Mouse (Mus musculus) mouse trophoblast stem cell (cell line): ENCODE measurements around the gene Tanc2.

Experiments
- in situ Hi-C, 2 experiments: fragments of 300-500 bp; cut with MseI, MboI; formaldehyde crosslinking; loops; 2 replicates in 1 of 2; 3 replicates in 1 of 2; pipeline ENCODE4 v1.15.1; 2025

Gene Tanc2

GRCm38 (mm10) chr11:105835209-105835608, 245.4 kb downstream of the Tanc2 start:
- in situ Hi-C loops = no loop called here

- in situ Hi-C loops = no loop called here
Measured at GRCm38 (mm10) chr11:105836344-105836891, 246.6 kb downstream of the Tanc2 start.

- in situ Hi-C loops = no loop called here
Measured at GRCm38 (mm10) chr11:105837962-105838361, 248.2 kb downstream of the Tanc2 start.

GRCm38 (mm10) chr11:105845901-105846300, 256.1 kb downstream of the Tanc2 start:
- in situ Hi-C loops = no loop called here

- in situ Hi-C loops = no loop called here
Measured at GRCm38 (mm10) chr11:105855504-105855903, 265.7 kb downstream of the Tanc2 start.

- in situ Hi-C loops = no loop called here
Measured at GRCm38 (mm10) chr11:105858063-105858462, 268.3 kb downstream of the Tanc2 start.

- in situ Hi-C loops = no loop called here
Measured at GRCm38 (mm10) chr11:105885558-105885957, 295.8 kb downstream of the Tanc2 start.

- in situ Hi-C loops = no loop called here
Measured at GRCm38 (mm10) chr11:105887281-105887680, 297.5 kb downstream of the Tanc2 start.

GRCm38 (mm10) chr11:105899151-105899550, 309.4 kb downstream of the Tanc2 start:
- in situ Hi-C loops = no loop called here

- in situ Hi-C loops = no loop called here
Measured at GRCm38 (mm10) chr11:105901501-105901900, 311.7 kb downstream of the Tanc2 start.

GRCm38 (mm10) chr11:105902956-105903355, 313.2 kb downstream of the Tanc2 start:
- in situ Hi-C loops = no loop called here

GRCm38 (mm10) chr11:105905529-105906213, 315.9 kb downstream of the Tanc2 start:
- in situ Hi-C loops = no loop called here

GRCm38 (mm10) chr11:105907381-105907780, 317.6 kb downstream of the Tanc2 start:
- in situ Hi-C loops = no loop called here

GRCm38 (mm10) chr11:105908926-105909325, 319.1 kb downstream of the Tanc2 start:
- in situ Hi-C loops = no loop called here

- in situ Hi-C loops = loop anchor here (5.0 to 10.0 kb wide), 3 partner anchors 315 to 562 kb away; no protein-coding TSS in a partner anchor
Measured at GRCm38 (mm10) chr11:105909617-105910016, 319.8 kb downstream of the Tanc2 start.

GRCm38 (mm10) chr11:105911149-105911548, 321.4 kb downstream of the Tanc2 start:
- in situ Hi-C loops = loop anchor here (5.0 to 10.0 kb wide), 3 partner anchors 316 to 564 kb away; no protein-coding TSS in a partner anchor

- in situ Hi-C loops = loop anchor here (5.0 to 10.0 kb wide), 3 partner anchors 317 to 564 kb away; no protein-coding TSS in a partner anchor
Measured at GRCm38 (mm10) chr11:105911592-105912375, 322.0 kb downstream of the Tanc2 start.

- in situ Hi-C loops = loop anchor here (5.0 to 10.0 kb wide), 3 partner anchors 319 to 566 kb away; no protein-coding TSS in a partner anchor
Measured at GRCm38 (mm10) chr11:105913580-105913979, 323.8 kb downstream of the Tanc2 start.

GRCm38 (mm10) chr11:105920098-105920785, 330.5 kb downstream of the Tanc2 start:
- in situ Hi-C loops = no loop called here

- in situ Hi-C loops = no loop called here
Measured at GRCm38 (mm10) chr11:105920836-105921235, 331.1 kb downstream of the Tanc2 start.

GRCm38 (mm10) chr11:105921275-105921674, 331.5 kb downstream of the Tanc2 start:
- in situ Hi-C loops = no loop called here
